Mouse (Mus musculus): ENCODE results near the gene Pde6g.

The Pde6g gene

DNA sequence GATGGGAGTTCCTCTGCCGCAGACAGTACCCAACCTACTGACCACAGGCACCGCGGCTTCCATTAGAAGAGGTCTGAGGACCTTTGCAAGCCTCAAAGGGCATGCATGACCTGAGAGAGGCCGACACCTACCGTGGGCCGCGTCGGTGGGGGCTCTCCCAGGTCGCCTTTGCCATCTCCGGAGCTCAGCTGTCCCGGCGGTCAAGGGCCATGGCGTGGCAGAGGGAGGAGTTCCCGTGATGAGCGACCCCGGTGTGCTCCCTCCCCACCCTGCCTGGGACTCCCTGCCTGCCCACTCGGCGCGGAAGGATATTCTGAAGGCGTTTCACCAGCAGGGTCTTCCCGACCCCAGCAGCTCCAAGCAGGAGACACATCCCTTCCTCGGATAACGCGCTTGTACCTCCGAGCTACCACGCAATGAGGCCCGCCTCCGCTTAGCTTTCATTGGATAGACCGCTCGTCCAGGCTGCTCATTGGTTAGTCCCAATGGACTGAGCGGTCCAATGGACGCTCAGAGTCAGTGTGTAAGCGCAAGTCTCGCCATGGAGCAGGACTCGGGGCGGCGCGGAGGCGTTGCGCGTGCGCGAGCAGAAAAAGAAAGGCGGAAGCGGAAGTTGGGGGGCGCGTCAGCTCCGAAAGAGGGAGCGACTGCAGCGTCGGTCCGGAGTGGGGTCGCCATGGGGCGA, 13.9 kb upstream of the Pde6g start, which contains the start of gene Arl16:
Arl16 (minus strand) TSS at position 557 of the 685 bp plus-strand sequence.
- DNase-seq (ENCODE audit: low read depth, low spot score), result peak; percentile 96

DNA sequence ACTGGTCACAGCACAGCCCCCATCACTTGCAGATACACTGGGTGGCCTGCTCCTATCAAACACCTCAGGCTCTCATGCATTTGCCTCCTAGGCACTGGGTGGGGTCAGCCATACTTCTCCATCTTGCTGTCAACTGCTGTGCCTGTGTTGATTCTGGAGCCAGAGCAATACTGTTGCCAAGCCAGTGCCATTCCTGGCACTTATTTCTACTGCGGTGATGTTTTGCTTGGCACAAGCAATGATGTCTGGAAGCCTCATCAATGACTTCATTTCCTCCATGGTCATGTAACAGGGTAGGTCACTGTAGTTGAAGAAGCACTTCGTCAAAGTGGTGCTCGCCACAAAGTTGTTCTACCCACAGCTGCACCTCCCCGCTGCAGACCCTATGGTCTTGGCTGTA, 12.2 kb upstream of the Pde6g start:
- DNase-seq (ENCODE audit: low read depth, low spot score), result no peak

DNA sequence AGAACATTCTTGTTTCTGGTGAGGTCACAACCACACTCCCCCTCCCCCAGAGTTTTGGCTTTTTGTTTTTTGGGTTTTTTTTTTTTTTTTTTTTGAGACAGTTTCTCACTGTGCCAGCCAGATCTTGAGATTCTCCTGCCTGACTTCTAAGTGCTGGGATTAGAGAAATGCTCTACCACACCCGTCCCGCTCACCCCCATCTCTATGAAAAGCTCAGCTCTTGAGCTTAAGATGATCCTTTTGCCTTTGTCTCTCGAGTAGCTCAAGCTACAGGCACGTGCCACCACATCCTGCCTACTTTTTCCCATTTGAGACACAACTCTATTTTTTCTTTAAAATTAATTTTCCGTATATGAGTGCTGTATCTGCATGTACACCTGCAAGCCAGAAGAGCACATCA, 11.1 kb upstream of the Pde6g start:
- DNase-seq (ENCODE audit: low read depth, low spot score), result no peak

DNA sequence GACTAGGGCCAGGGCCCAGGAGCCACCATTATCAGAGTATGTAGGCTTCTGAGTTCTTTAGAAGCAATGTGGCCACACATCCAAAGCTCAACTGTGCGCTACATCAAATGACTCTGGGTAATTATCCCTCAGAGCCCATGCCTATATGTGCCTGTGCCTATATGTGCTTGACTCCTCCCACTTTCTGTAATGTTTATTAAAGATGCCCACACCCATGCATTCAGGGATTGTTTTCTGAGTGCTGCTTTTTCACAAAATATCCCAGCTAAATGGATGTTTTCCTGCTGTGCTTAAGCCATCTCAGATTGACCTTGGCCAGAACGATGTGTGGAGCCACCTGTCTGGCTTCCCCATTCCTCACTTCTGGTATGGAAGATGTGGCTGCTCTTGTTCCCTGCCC, 10.2 kb upstream of the Pde6g start:
- no peak for DNase-seq (ENCODE audit: low read depth, low spot score)

DNA sequence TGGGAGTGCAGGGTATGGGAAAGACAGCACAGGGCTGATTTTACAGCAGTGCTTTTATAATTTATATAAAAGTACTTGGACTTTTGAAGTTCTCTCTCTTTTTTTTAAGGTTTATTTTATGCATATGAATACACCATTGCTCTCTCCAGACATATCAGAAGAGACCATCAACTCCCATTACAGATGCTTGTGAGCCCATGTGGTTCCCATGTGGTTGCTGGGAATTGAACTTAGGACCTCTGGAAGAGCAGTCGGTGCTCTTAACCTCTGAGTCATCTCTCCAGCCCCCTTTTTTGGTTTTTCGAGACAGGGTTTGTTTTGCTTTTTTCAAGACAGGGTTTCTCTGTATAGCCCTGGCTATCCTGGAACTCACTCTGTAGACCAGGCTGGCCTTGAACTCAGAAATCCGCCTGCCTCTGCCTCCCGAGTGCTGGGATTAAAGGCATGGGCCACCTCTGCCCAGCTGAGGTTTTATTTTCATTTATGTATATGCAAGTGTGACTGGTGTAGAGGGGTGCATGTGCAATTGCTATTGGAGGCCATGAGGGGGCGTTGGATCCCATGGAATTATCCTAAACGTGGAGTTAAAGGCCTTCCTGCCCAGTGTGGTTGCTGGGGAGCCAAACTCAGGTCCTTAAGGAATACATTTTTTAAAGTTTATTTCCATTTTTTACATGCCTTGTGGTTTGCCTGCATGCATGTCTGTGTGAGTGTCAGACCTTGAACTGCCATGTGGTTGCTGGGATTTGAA, 5.7 kb upstream of the Pde6g start:
- DNase-seq (ENCODE audit: low read depth, low spot score), result no peak

DNA sequence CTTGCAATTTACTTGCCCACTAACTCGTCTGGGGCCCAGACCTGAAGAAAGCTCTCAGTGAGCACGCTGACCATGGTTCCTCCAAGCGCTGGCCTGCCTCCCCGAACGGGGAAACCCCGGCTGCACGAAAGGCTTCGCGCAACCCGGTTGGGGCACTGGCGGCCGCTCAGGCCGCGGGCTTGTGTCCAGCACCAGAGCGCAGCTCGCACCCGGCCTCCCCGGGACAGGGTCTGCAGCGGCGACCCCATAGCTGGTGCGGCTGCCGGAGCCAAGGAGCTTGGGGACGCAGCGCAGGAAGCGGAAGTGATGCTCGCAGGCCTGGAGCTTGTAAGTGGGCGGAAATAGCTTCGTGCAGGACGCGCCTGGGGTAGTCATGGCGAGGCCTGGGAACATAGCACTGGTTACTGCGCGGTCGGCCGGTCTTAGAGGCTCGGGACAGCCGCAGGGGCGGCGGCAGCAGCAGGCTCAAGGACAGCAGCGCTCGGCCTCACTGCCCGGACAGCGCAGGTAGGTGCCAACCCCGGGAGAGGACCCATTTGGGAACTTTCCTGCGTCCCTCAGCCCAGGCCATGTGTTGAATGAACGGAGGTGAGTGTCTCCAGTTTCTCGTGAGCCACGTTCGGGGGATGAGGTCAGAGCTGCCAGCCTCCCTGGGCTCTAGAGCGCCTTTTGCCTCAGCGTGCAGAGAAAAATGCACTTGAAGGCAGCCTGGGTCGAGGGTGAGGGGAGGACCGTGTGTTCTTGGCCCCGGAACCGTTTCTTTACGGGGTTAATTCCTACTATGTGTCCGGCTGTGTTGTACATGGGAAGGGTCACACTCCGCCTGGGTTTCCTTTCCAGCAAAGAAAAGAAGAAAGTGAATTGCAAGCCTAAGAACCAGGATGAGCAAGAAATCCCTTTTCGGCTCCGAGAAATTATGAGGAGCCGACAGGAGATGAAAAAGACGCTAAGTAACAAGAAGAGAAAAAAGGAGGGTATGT, 4.8 kb upstream of the Pde6g start, which contains the start of the genes Oxld1 and Ccdc137:
Oxld1 (minus strand) TSS at position 297 of the 980 bp plus-strand sequence.
Ccdc137 (plus strand) TSS at position 344 of the 980 bp plus-strand sequence.
- peak; percentile 46 for DNase-seq (ENCODE audit: low read depth, low spot score)

DNA sequence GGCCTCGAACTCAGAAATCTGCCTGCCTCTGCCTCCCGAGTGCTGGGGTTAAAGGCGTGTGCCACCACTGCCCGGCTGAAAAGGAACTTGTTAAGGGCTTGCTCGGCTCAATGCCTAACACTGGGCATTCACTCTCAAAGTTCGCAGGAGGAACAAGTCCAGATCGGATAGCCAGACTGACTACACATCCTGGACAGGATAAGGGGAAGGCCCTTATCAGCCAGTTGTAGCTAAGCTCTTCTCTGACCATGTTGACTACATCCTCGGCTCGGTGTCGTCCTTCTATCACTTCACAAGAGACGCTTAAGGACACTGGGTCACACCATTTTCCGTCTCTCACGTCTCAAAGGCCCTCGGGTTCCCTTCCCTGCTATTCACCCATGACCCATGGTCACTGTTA, 4.1 kb upstream of the Pde6g start:
- DNase-seq (ENCODE audit: low read depth, low spot score), result no peak

DNA sequence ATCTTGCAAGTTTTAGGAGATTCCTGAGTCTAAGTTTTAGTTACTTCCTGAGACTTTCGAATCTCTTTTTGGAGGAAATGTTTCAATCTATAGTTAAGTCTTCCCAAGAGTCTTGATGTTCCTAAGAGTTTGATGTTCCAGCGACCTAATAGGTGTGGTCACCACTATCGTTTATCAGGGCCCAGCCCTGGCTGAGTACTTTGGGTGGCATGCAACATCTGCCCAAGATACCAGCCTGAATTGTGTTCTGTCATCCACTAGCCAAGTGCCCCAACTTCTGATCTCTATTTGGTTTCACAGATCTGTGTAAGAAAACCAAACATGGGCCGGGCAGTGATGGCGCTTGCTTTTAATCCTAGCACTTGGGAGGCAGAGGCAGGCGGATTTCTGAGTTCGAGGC, 2.1 kb upstream of the Pde6g start:
- no peak for DNase-seq (ENCODE audit: low read depth, low spot score)

DNA sequence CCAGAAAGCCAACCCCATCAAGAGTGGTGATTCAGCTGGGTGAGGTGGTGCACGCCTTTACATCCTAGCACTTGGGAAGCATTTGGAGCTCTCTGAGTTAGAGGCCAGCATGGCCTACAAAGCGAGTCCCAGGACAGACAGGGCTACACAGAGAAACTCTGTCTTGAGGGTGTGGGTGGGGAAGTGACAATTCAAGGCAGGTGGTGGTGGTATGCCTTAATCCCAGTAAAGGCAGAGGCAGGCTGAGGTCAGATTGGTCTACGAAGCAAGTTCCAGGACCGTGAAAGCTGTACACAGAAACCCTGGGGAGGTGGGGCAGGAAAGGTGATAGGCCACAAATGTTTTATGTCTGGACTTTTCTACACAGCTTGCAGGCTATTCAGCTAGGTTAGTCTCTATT, 1.7 kb upstream of the Pde6g start:
- DNase-seq (ENCODE audit: low read depth, low spot score), result no peak

DNA sequence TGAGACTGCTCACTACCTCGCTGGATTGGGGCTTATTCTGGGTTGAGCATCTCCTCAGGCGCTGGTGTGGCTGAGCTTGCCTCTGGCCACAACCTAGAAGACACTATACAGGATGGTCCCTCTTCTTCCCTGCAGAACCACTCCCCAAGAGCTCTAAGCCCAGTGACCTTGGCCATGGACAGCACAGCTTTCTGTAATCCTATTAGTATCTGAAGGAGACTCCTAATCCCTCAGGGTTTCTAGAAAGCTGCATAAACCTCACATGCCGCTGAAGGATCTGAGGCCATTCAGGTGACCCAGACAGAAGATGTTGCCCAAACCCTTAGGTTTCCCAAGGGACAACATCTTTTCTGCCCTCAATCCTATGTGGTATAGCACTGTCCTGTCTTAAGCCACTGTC, 1.1 kb downstream of the Pde6g start:
- no peak for DNase-seq (ENCODE audit: low read depth, low spot score)

DNA sequence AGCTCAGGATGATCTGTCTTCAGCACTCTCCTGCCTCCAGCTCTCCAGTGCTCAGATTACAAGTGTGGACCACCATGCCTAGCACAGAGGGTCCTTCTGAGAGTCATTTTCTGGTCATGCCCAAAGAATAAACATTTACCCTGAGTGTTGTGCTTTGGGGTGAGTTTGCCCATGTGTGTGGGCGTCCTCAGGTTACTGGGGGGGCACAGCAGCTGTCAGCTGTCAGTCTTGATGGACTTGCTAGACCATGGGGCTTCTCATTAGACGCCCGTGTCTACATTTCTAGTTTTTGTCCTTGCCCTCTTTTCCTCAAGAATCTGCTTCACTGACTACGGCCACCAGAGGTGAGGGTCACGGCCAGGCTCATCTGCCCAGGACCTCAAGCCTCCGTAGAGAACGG, 6.1 kb downstream of the Pde6g start:
- no peak for DNase-seq (ENCODE audit: low read depth, low spot score)

DNA sequence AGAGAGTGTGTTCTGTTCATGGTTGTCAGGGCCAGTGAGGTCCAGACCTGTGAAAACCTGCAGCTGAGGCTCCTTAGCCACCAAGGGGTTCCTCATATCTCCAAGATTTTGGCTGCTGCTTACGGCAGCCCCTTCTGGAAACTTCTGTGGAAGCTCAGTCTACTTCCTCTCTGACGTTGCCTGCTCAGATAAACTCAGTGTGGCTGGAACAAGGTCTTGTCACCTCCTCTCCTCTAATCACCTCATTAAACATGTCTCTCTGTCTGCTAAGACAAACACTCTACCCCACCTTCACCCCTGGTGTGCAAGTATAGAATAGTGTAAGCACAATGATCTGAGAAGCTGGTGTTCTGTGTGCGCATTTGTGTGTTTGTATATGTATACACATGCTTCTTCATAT, 7.8 kb downstream of the Pde6g start:
- DNase-seq (ENCODE audit: low read depth, low spot score), result no peak

DNA sequence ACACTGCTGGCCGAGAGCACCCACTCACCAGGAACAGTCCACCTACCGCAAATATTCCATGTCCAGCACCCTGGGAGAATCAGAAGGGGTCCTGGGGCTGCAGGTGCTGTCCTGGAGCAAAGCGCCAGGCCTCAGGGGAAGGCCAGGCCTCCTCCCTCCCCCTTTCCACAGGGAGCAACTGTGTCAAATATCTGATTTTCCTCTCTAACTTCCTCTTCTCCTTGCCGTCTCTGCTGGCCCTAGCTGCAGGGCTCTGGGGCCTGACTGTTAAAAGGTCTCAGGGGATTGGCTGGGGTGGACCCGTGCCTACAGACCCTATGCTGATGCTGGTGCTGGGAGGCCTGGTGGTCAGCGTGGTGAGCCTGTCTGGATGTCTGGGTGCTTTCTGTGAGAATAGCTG, 9.2 kb downstream of the Pde6g start:
- DNase-seq (ENCODE audit: low read depth, low spot score), result no peak

DNA sequence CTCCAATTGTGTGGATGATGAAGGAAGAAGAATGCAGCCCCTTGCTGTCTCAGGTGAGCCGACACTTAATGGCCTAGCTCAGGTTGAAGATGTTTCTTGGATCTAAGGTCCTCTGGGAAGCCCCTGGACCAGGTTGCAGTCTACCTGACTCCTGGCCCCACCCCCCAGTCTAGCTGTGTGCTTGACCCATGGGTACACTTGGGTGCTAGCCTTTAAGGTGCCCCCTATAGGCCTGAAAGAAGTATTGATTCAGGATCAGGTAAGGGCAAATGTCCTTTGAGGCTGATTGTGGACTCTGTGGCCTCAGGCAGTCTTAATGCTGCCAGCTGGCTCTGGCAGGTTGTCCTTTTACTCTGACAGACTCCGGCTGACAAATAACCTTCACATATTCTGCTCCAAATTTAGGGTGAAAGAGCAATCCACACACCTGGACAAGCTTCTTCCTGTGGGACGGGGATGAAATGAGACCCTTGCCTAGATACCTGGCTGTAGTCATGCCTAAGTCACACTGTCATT, 10.5 kb downstream of the Pde6g start:
- no peak for DNase-seq (ENCODE audit: low read depth, low spot score)

DNA sequence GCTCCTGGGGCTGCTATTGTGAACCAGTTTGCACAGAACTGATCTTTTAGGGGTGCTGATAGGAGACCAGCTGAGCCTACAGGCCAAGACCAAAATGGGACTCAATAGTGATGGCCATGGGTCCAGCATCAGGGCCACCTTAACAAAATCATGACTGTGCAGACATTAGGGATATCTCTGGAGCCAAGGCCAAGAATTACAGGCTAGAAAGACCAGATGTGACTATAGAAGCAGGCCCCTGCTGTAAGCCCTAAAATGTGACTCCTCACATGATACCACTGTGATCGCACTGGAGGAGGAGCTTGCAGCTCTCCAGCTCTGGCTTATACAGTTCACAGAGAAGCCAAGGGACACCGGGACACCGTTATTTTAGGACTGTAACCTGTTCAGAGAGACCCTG, 11.0 kb downstream of the Pde6g start, which contains the start of gene Tspan10:
Tspan10 (plus strand) TSS at position 301 of the 400 bp plus-strand sequence.
- DNase-seq (ENCODE audit: low read depth, low spot score), result no peak

DNA sequence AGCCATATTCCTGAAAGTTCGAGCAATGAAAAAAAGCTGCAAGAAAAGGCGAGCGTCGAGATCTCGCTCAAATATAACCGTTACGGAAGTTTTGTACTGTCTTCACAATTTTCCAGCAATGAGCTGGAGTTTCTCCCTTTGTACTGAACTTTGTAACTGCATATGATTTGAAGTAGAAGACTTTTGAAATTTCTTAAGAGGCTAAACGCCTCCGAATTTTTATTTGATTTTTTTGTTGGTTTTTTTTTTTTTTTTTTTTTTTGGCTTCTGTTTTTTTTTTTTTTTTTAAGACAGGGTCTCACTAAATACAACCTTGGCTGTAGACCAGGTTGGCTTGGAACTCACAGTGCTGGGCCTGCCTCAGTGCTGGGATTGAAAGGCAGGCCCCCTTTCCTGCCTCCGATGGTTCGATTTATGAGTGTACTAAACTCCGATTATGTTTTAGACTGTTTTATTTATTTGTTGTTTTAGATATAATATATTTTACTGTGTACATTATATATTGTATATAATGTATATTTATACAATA, 15.4 kb downstream of the Pde6g start:
- DNase-seq (ENCODE audit: low read depth, low spot score), result no peak

DNA sequence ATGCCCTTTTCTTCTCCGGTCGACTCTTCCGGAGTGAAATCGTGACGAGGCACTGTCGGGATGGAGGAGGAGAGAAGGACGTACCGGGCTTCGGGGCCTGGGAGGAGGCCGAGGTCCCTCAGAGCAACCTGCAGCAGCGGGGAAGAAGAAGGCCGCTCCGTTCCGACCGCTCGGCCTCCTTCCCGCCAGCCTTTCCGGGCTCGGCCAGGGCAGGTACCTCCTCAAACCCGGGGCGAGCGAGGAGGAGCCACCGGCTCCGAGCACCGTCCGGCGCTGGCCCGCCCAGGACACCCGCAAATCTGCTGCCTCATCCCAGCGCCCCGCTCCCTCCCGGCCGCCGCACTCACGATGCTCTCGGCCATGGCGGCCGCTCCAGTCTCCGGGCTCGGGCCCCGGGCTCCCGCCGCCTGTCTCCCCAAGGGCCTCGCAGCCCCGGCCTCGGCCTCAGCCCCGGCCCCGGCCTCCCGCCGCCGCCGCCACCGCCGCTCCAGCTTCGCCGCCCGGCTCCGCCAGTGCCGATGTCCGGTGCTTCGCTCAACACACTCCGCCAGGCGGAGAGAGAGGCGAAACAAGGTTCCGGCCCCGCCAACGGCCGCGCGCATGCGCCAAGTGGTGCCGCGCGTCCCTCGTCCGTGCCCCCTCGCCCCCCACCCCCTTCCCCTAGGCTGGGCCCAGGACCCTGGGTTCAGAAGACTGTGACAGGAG, 16.0 kb downstream of the Pde6g start, which contains the start of gene Nploc4:
Nploc4 (minus strand) TSS at position 557 of the 705 bp plus-strand sequence.
- DNase-seq (ENCODE audit: low read depth, low spot score), result peak; percentile 71

DNA sequence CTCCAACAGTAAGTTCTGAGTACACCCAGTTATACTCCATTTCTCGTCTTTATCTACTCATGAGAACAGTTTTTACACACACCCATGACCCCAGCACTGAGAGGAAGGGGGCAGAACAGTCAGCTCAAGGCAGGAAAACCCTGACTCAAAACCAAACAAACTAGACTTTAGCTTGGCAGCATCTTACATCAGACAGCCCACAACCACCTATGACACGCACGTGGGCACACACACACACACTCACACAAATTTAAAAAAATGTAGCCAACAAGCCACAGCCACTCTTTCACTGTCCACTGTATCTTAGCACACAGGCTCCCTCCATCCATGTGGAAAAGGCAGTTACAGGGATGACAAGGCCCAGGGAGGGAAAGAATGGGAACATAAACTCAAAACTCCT, 26.6 kb downstream of the Pde6g start:
- no peak for DNase-seq (ENCODE audit: low read depth, low spot score)

DNA sequence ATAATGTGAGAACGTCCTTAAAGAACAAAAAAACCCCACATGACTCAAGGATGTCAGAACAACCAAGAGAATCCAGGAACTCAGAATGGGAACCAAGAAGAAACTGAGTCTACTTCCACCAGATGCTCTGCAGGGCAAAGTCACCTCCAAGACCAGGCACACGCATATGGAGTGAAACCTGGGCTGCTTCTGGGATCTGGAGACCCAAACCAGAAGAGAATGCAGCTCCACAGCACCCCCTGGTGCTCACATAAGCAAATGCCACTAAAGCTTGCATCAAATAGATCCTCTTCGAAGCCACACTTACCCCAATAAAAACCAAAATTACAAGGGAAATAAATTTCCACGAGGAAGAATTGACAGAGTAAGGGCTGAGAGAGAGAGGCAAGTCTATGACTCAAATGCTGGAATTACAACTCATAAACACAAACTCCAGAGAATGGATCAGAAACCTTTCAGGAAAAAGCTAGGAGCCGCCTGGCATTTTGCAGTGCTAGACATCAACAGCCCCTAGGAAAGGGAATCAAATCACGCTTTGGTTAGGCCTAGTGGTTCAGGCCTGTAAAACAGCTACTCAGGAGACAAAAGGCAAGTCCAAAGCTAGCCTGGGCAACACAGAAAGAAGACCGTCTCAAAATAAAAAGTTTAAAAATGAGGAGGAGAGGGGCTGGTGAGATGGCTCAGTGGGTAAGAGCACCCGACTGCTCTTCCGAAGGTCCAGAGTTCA, 29.6 kb downstream of the Pde6g start:
- DNase-seq (ENCODE audit: low read depth, low spot score), result peak; percentile 30

Data from c-Kit-negative CD71-positive TER-119-positive erythroid progenitor cells, embryonic 14.5 days (primary cell).